Mouse (Mus musculus) liver, adult 2 months (tissue): Measurements from ENCODE around the gene Smad3.

Experiments
- CTCF ChIP-seq: fragments of 200-500 bp; IDR thresholded peaks from 2 replicates; pipeline ENCODE4 v1.5.1; 2011; ENCODE audit warnings: low read depth, low read length, control low read depth
- POLR2A ChIP-seq: fragments of 200-500 bp; IDR thresholded peaks from 2 replicates; pipeline ENCODE4 v1.6.1; 2011; ENCODE audit warnings: low read length, control low read depth; ENCODE audit not compliant: insufficient read depth; ENCODE audit errors: extremely low read depth

DNA sequence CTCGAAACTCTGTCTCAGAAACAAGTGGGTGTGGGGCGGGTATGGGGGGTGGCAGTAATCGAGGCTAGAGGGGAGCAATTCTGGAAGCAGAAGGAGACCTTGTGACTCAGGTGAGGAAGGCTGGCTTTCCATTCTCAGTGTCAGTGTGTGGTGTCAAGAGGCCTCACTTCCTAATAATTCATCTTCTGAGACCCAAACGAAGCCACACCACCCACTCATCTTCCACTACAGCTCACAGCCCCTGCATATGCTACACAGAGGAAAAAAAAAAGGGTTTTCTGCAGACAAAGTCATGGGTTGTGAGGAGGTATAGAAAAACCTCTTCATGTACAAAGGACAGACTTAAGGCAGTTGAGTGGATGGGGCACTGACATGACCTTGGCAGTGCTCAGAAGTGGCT is 39.6 kb downstream of the Smad3 start:
- TF ChIP-seq CTCF (no peak), POLR2A (no peak)
